Mouse (Mus musculus) fat pad, adult 2 months (tissue): ENCODE data around the gene Gm17490.
"Not testable (repeated sequence)": the region's sequence is repeated elsewhere in the genome, so short reads cannot be mapped to it uniquely, and the experiment has no call there.

Experiments
- DNase-seq: peaks from one replicate; pipeline ENCODE4 v3.0.0-alpha.2; 2011; ENCODE audit warnings: low read depth, low spot score; ENCODE audit errors: extremely low read depth

Gene Gm17490

DNA sequence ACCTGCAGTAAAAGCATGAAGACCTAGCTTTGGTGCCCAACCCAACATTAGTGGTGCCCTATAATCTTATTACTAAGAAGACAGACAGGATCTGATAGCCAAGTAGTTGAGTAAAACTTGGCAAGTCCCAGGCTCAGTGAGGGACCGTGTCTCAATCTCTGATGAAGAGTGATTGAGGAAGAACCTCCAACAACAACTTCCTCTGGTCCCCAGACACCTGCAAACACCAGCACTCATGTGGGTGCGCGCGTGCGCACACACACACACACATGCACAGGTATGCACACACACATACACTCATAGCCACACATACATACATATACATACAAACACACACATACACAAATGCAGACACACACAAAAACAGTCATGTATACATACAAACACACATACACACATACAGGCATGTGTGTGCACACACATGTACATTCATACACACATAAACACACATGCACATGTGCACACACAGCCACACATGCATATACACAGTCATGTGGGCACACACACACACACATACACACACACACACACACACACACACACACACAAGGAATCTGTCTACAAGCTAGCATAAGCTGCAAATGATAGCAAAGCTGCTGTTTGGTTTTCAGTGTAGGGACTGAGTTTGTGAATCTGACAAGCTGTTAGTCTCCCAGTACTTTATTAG lies 9.5 kb upstream of the Gm17490 start:
- no peak for DNase-seq

DNA sequence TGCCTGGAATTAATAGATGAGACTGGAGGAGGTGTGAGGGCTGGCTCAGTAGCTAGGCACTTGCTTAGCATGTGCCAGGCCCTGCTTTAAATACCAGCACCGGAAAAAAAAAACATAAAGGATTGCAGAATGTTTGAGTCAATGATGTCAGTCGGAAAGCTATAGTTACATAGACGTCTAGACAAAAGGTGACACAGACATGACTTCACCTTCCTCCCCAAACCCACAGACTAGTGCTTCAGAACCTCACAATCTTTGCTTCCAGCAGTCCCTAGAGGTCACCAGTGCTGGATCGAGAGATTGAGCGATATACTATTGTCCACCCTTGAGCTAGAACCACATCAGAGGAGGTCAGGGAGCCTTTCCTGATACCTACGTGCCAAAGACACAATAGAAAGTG lies 9.0 kb upstream of the Gm17490 start:
- DNase-seq: no peak

DNA sequence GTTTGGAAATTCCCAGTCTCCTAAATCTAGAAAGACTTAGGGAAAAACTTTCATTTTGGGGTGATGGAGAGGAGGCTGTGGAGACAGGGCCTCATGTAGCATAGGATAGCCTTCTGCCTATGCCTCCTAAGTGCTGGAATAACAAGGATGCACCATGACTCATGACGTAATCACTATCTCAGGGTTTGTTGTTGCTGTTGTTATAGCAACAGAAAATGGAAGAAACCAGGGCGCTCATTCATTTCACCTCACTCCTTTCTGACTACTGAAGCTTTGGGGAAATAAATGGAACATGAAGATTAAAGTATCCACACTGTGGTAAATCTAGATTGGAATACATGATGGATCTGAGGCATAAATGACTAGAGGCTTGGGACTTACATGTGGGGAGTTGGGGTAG lies 2.3 kb downstream of the Gm17490 start:
- DNase-seq: no peak

DNA sequence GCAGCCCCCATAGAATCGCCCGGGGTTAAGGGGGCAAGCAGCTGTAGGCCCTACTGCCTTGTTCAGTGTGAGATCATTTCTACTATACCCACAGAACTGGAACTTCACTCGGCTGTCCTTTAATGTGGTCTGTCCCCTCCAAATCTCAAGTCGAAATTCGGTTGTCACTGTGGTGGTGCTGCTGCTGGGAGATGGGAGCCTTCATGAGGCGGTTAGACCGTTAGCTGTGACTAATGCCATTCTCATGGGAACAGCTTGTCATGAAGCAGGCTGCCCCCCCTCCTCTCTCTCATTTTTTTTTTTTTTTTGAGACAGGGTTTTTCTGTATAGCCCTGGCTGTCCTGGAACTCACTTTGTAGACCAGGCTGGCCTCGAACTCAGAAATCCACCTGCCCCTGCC lies 2.9 kb downstream of the Gm17490 start:
- DNase-seq: no peak

DNA sequence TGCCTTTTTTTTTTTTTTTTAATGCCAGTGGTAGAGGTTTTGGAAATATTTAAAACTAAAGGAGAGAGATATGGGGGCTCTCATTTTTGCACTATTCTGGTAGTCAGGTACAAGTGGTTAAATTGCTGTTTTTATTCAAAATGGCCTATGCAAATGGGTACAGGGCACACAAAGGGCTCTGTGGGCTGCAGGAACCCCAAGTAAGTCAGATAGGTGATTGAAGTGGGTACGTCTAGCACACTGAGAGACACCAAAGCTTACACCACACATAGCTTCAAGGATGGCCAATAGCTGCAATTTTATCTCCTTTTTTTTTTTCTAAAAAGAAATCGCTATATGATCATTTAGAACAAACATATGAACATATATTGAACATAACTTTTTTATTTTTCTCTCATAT lies 6.5 kb downstream of the Gm17490 start:
- DNase-seq: no peak

DNA sequence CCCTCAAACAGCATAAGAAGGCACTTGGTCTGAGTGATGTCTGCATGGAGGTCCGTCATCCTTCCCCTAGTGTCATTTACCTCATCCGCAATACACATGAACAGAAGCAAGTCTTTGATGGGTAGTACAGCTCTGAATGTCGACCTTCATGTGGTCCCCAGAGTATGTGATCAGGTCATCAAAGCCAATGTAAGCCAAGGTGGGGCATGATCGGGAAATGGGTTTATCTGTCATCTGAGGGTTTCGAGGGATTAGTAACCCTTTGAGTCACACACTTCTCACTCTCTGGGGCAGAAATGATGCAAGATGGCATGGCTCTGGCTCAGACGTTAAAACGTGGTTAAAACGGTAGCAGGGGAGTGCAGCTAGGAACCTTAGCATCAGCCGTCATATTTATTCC lies 9.2 kb downstream of the Gm17490 start:
- DNase-seq: no peak

DNA sequence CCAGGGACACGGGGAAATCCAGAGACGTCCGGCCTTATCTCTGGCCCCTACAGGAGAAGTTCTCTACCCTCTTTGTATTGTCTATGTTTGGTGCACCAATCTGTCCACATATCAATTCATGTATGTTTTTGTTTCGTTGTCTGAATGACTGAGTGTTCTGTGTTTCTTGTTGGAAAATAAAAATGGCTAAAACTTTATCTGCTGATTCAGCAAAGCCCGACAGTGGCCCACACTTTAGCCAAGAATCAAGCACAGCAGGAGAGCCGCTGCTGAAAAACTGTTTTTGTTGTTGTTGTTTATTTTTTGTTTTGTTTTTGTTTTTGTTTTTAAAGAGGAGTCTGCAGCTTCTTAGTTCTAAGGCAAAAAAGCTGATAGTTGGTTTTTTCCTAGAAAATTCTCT lies 13.1 kb downstream of the Gm17490 start:
- not testable (repeated sequence) for DNase-seq

DNA sequence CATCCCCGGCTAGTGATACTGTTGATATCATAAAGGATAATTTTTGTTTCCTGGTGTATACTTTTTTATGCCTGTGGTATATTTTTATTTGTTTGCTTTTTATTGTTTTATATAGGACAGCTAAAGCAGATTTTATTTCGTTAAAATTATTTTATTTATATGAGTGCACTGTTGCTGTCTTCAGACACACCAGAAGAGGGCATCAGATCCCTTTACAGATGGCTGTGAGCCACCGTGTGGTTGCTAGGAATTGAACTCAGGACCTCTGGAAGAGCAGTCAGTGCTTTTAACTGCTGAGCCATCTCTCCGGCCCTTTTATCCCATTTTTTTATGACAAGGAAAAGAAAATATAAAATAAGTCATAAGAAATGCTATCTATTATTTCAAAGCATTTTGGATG lies 19.3 kb downstream of the Gm17490 start:
- not testable (repeated sequence) for DNase-seq

DNA sequence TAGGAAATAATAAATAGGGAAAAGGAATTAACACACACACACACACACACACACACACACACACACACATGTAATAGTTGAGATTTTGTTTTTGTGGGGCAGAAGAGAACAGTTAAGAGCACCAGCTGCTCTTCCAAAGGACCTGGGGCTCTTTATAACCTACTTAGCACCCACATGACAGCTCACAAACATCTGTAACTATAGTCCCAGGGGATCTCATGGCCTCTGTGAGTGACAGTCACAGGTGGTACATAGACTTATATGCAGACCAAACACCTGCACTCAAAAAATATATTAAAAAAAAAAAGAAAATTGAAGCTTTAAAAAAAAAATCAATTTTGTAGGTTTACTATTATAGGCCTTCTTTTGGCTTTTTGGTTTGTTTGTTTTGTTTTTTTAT lies 21.2 kb downstream of the Gm17490 start:
- DNase-seq: no peak

DNA sequence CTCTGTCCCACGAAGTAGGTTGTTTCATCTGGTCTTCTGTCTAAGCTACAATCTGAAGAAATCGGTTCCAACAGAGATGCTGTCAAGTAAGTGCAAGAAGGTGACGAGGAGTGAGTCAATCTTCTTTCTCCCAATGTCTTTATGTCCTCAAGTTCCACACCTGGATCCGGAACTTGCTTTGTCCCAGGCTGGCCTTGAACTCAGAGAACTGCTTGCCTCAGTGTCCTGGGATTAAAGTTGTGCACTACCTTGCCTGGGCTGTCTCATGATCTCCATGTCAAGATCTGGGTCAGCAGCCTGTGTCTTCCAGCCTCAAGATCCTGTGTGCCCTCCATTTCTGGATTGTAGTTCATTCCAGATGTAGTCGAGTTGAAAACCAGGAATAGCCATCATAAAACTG lies 22.0 kb downstream of the Gm17490 start, which contains the start of gene Rbm17:
Rbm17 (minus strand) TSS at position 101 of the 400 bp plus-strand sequence.
- DNase-seq: no peak

DNA sequence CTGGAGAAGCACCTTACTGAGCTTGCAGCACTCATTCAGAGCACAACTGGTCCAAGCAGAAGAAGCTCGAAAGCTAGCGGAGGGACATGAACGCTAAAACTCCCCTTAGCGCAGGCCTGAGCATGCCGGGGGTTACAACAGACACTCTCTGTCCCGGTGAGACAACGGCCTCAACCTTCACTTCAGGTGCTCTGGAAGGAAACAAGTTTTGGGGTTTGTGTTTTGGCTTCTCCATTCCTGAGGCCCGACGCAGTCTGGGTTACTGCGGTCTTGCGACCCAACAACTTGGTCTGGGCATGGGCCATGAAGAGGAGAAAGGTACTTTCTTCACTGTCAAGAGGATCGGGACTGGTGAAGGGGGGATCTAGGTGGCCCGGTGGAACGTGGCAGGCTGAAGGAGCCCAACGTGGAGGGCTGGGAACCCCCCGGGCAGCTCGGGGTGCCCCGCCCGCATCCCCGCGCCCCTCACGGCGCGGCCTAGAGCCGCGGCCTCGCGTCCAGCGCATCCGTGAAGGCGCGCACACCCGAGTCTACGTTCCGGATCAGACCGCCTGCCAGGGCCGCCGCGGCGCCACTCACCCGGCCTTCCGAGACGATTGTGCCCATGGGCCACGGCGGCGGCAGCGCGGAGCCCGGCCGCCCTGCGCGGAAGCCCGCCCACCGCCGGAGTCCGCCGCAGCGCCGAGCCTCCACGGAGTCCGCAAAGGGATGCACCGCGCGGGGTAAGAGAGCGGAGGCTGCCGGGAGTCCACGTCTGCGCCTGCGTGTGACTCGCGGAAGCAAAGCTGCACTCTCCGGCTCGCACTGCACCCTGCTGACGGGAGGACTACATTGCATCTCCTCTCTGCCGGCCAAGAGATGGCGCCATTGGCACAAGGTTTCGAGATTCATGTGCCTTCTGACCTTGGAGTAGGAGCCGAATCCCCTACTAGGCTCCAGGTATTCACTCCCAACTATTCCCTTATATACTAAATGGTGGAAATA lies 23.3 kb downstream of the Gm17490 start:
- peak; percentile 52 for DNase-seq

DNA sequence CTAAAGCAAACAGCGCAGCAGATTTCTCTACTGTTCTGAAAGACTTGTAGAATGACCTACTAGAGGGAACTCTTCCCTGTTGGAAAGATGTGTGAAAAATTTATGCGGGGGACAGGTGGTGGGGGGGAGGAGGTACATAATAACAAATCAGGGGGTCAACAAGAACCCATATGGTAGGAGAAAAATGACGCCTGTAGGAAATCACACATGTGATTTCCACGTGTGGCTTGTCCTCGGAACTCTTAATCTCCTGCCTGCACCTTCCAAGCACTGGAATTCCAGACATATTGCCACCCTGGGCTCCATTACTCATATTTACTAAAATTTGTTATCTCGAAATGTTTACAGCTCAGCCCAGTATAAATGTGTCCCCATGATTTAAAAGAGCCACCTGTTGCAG lies 24.3 kb downstream of the Gm17490 start:
- DNase-seq: no peak

DNA sequence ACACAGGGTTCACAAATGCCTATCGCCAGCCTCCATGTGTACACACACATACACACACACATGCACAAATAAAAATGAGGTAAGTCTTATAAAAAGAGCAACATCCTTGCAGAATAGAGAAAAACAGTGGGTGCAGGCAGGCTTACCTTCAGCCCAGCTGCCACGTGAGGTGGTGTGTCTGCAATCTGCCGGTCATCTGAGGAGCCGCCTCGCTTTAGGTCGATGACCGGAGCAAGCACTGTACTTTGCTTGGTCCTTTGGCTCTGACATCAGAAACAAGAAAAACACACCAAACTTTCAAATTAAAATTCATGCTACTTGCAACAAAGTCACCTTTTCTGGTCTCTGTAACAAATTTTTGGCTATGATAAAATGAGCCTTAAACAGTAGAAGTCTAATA lies 28.2 kb downstream of the Gm17490 start:
- DNase-seq: no peak

DNA sequence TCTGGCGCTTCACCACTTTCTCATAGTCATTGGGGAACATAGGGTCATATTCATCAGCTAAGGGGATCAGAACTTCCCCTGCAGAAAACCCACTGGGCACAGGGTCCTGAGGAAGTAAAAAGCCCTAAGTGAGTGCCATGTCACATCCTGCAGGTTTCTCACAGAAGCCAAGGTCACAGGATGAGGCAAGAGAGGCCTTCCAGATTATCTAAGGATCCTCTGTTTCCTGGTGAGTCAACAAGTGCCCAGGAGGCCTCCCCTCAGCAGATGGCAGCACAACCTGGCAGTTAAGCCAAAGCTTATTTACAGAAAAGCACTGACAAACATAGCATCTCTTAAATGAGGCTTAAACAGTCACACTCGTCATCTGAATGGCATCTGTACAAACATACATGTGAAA lies 29.4 kb downstream of the Gm17490 start:
- no peak for DNase-seq

DNA sequence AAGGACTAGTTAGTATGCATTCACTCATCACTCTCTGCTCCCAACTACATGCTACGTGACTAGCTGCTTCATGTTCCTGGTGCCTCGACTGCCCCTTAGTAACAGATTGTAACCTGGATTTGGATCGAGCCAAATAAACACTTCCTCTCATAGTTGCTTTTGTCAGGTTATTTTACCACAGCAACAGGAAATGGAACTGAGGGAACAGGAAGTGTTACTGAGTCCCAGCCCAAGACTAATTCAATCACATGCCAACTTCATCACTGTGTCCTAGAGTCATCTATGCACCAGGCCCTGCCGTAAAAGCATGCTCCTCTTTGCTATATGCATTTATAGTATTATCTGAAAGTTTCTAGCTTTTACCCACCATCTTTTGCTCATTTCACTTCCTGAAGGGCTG lies 38.1 kb downstream of the Gm17490 start:
- no peak for DNase-seq

DNA sequence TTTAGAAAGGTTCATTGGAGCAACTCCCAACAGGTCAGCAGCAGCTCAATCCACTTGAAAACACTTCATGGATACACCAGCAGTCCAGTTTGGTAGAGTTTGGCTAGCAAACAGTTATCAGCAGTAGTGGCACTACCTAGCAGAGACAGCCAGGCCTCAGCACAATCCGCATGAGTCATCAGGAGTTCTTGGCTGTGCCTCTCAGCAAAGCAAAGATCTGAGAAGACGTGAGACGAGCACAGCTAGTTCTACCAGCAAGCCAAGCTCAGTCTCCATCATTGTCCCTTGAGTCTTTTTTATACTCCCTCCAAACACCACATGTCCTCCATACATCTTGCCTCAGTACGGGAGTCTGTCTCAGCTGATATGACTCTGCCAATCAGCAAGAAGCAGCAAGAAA lies 46.7 kb downstream of the Gm17490 start:
- no peak for DNase-seq

DNA sequence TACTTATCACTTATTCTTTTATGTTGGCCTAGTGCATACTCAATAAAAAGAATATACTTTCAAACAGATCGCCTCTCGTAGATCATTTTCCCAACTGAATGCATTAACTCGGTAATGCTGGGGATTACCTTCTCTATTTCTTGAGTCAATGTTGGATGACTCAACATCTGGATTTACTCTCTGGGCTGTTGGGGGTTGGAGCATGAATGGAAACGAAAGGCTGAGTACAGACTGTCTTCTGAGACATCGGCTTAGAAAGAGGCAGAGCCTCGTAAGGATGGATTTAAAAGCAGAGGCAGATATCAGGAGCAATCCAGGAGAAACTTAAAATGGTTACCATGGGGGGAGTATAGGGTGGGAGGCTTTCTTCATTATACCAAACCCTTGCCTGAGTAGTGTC lies 47.9 kb downstream of the Gm17490 start:
- DNase-seq: no peak
